Mouse (Mus musculus) adrenal gland, adult 8-10 months (tissue): ENCODE data around the gene Gdpgp1. TPM values are rescaled to one million over a fixed set of nuclear protein-coding genes. Genes with fewer than 3 reads are reported as not detected.

Source experiments
- DNase-seq: peaks from one replicate; pipeline ENCODE4 v3.0.0; 2022
- total RNA-seq, 4 experiments: library from RNA; stranded (reverse); gene quantifications; 2 replicates each; pipeline ENCODE4 v1.2.4; 2022

Gene Gdpgp1
- total RNA-seq, 4 experiments from 2014 or later: 4.2 to 6.1 (median 5.3) TPM

- no peak for DNase-seq
Observed at GRCm38 (mm10) chr7:80227065-80227464, 5.6 kb upstream of the Gdpgp1 start.

DNA sequence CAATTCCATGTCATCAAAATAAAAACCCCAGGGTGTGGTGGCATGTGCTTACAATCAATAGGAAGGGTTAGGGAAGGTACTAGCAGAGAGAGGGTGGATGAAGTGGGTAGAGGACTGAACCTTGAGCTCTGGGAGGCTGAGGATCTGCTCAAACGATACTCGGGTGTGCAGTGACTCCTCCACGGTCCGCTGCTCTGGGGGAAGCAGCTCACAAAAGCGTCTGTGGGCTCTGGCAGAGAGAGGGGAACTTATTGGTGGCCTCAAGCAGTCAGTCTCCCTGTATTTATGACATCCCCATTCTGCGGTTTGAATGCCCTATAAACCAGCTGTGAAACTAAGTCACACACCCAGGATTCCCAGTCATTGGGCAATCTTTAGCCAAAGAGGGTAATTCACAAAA is 2.5 kb upstream of the Gdpgp1 start:
- no peak for DNase-seq

- peak; percentile 54 for DNase-seq
Observed at GRCm38 (mm10) chr7:80231971-80232488, 635 bp upstream of the Gdpgp1 start.

GRCm38 (mm10) chr7:80233799-80234198 is 1.1 kb downstream of the Gdpgp1 start:
- DNase-seq: no peak

GRCm38 (mm10) chr7:80238542-80238941 is 5.9 kb downstream of the Gdpgp1 start:
- DNase-seq: no peak

DNA sequence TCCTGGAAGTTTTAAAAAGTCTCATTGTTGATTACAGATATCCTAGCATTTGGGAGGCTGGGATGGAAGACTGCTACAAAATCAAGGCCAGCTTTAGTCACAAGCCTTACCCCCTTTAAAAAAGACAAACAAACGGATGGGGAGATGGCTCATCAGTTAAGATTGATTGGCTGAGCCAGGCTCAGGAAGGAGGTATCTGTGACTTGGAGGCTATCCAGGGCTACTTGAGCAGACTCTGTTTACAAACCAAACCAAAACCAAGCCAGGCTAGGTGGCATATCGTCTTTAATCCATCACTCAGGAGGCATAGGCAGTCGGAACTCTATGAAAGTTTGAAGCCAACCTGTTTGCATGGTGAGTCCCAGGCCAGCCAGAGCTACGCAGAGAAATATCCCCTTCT is 9.0 kb downstream of the Gdpgp1 start:
- DNase-seq: no peak

DNA sequence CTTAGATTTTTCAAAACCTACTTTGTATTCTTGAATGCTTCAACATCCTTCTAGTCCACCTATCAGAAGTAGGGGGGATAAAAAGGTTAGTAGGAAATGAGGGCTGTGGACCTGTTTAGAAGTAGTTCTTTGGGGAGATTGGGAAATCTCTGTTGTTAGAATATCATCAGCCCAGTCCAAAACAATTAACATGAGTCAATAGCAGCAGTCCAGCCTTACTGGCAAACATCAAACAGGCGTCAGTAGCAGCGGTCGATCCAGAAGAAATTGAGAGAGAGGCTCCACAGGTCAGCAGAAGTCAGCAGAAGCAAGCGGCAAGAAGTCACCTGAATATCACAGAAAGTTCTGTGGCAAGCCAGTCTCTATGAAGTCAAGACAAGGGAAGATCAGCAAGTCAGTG is 12.2 kb downstream of the Gdpgp1 start:
- DNase-seq: no peak

DNA sequence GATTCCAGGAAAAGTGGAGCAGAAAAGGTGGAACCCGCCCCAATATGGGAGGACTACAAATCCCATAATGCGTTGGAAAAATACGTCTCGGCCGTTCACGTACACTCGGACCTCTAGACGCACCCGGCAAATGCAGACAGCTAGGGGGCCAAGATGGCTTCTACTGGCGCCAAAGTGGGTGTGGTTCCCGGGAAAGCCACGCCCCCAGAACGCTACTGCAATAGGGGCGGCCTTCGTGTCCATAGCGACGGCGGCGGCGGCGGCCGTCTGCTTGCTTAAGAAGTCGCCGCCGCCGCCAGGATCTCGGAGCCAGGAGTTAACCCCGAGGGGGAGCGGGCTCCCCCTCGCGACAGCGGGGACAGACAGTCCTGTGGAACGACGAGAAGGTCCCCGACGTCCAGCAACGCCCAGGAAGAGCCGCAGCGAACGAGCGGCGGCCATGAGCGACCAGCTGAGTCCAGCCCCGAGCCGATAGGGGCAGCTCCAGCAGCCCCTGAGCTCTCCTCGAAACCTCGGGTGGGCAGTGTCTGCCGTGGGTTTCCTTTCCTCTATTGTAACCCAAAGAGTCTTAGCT is 13.6 kb downstream of the Gdpgp1 start, which contains the start of gene Ttll13:
TSS of gene Ttll13 (plus strand) at position 229 of the 574 bp plus-strand sequence.
- peak; percentile 97 for DNase-seq

DNA sequence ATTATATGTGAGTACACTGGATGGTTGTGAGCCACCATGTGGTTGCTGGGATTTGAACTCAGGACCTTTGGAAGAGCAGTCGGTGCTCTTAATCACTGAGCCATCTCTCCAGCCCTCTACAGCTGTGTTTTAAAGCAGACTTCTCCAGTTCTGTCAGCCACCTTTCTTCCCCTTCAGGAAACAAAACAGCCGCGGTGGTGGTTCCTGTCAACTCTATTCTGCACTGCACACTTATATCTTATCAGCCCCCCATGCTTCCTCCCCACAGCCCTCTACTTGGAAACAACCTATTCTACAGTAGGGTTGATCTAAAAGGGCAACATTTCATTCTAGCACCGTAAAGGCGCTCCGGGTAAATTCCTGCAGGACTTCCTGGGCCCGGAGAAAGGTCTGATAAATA is 14.2 kb downstream of the Gdpgp1 start:
- no peak for DNase-seq

DNA sequence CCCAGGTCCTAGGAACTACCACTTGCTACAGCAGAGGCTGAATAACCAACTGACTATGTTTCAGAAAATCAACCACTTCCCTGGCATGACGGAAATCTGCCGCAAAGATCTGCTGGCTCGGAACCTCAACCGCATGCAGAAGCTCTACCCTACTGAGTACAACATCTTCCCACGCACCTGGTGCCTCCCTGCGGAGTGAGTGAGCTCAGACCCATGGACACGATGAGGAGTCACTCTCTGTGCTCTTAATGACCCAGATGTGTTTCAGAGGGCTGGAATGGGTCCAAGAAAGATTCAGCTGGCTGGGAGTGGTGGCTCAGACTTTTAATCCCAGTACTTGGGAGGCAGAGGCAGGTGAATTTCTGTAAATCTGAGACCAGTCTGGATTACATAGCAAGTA is 19.8 kb downstream of the Gdpgp1 start:
- no peak for DNase-seq

DNA sequence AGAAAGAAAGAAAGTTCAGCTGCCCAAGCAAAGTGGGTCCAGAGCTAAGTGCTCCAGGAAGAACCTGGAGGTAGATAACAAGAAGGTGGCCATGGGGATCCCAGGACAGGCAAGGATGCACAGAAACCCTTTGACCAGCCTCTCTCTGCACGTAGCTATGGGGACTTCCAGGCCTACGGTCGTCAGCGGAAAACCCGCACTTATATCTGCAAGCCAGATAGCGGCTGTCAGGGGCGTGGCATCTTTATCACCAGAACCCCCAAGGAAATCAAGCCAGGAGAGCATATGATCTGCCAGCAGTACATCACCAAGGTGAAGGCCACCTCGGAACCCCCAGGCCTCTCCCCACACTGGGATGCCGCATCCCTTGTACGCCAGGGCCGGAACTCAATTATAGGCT is 20.2 kb downstream of the Gdpgp1 start:
- no peak for DNase-seq

GRCm38 (mm10) chr7:80255981-80256380 is 23.3 kb downstream of the Gdpgp1 start:
- no peak for DNase-seq

DNA sequence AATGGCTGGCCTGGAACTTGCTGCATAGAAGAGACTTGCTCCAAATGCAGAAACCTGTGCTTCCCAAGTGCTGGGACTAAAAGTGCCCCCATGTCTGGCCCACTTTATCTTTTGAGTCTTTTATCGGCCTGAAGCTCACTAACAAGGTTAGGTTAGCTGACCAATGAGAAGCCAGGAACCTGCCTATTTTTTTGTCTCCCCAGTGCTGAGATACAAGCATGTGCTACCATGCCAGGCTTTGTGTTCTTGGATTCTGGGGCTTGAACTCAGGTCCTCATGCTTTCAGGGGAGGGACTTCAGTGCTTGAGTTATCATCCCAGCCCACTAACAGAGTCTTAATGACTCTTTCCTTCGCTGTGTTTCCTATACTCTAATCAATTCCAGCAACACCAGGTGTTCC is 25.0 kb downstream of the Gdpgp1 start:
- no peak for DNase-seq

GRCm38 (mm10) chr7:80260625-80261371 is 28.1 kb downstream of the Gdpgp1 start, which contains the start of gene Ngrn:
TSS of gene Ngrn (plus strand) at chr7:80261215.
- peak; percentile 78 for DNase-seq

- DNase-seq: no peak
Observed at GRCm38 (mm10) chr7:80261372-80261990, 28.8 kb downstream of the Gdpgp1 start.

- DNase-seq: peak; percentile 56
Observed at GRCm38 (mm10) chr7:80264606-80265005, 31.9 kb downstream of the Gdpgp1 start.

- no peak for DNase-seq
Observed at GRCm38 (mm10) chr7:80267764-80268163, 35.1 kb downstream of the Gdpgp1 start.

DNA sequence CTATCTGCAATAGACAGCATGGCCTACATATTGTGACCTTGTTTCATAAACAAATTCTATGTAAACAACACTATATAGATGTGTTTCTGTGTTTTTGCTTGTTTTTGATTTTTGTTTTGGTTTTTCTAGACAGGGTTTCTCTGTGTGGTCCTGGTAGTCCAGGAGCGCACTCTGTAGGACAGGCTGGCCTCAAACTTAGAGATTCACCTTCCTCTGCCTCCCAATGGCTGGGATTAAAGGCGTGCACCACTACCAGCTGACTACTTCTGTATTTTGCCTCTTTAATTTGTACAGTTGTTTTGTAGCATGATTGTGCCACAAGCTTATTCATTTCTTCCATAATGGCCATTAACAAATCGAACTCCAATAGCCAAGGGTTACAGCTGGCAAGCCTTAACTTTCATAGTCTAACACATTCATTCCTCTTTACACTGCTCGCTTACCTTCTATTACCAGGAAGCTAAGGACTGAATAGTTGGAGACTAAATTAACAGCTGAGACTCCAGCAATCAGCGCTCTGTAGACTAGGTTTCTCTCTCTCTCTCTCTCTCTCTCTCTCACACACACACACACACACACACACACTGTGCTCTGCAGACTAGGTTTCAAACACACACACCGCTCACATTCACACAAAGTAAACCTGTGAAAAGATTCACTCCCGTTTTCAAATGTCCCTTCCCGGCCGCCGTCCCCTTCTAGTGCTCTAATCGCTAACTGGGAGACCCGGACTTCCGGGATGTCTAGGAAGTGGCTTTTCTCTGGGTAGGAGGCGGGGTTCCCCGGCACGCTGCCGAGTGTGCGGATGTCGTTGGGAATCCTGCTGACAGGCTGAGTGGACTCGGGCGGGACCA is 36.5 kb downstream of the Gdpgp1 start, which contains the start of gene Vps33b:
TSS of gene Vps33b (plus strand) at position 753 of the 854 bp plus-strand sequence.
- DNase-seq: peak; percentile 94

- peak; percentile 54 for DNase-seq
Observed at GRCm38 (mm10) chr7:80269751-80270255, 37.1 kb downstream of the Gdpgp1 start.

DNA sequence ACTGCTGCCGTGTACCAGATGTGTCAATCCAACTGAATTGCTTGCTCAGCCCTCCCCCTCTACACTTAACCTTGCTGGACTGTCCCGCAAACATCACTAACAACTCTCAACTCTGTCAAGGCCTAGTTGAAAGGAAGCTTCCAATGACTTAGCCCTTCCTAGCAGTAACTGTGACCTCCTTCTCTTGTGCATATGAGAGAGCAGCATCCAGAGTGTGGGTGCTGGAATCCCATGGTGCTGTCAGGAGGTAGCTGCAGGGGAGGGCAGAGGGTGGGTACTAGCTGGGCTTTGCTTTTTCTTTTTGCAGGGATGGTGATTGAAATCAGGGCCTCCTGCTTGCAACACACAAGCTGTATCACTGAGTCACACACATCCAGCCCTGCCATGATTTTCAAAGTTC is 40.8 kb downstream of the Gdpgp1 start:
- DNase-seq: peak; percentile 32

- no peak for DNase-seq
Observed at GRCm38 (mm10) chr7:80276374-80276773, 43.7 kb downstream of the Gdpgp1 start.

GRCm38 (mm10) chr7:80280032-80280431 is 47.4 kb downstream of the Gdpgp1 start:
- DNase-seq: no peak
